Mouse (Mus musculus) testis, adult 2 months (tissue): Measurements from ENCODE around the gene Snx33.

Experiments used
- CTCF ChIP-seq: fragments of 200-500 bp; IDR thresholded peaks from 2 replicates; pipeline ENCODE4 v1.5.1; 2012; ENCODE audit warnings: low read depth, mild to moderate bottlenecking, inconsistent platforms, low read length, moderate library complexity; ENCODE audit not compliant: control insufficient read depth, insufficient read depth, insufficient replicate concordance
- POLR2A ChIP-seq: fragments of 200-500 bp; IDR thresholded peaks from 2 replicates; pipeline ENCODE4 v1.6.1; 2012; ENCODE audit warnings: low read depth, mild to moderate bottlenecking, inconsistent platforms, low read length, moderate library complexity; ENCODE audit not compliant: control insufficient read depth

DNA sequence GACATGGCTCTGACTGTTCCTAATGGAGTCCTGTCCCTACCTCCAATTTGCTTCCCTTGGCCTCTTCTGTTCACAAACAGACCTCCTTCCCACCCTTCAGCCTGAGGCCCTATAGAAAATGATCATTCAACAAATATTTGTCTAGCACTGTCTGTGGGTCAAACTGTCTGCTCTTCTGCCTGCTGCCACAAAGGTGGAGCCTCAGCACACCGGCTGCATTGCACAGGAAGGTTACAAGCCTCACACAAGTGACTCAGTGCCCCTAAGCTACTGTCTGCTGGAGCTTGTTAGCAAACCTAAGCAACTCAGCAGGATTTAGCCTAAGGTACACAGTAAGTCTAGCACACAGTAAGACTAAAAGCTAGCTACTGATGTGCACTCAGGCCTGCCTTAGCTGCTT lies 17.2 kb downstream of the Snx33 start:
- TF ChIP-seq CTCF = no peak
- TF ChIP-seq POLR2A = no peak
